Mouse (Mus musculus) lung, adult 2 months (tissue): ENCODE results near the gene Olfr59.

Experiments
- CTCF ChIP-seq: fragments of 200-500 bp; IDR thresholded peaks from 2 replicates; pipeline ENCODE4 v1.5.1; 2011; ENCODE audit warnings: mild to moderate bottlenecking, low read length, control low read depth; ENCODE audit not compliant: insufficient read depth
- POLR2A ChIP-seq: fragments of 200-500 bp; IDR thresholded peaks from 2 replicates; pipeline ENCODE4 v1.6.1; 2011; ENCODE audit warnings: low read depth, mild to moderate bottlenecking, control low read depth, low read length, borderline replicate concordance; ENCODE audit errors: extremely low read depth

GRCm38 (mm10) chr11:74328781-74329180 is 45.2 kb downstream of the Olfr59 start:
- TF ChIP-seq CTCF, result no peak
- no peak for TF ChIP-seq POLR2A
